Mouse (Mus musculus): ENCODE measurements around the gene Coq5. TPM values are rescaled to one million over a fixed set of nuclear protein-coding genes. Genes with fewer than 3 reads are reported as not detected.
A peak's percentile ranks its signal among the peaks of the same experiment; 100 is the strongest.

Gene Coq5
- total RNA-seq (2021): 100 to 1,000 TPM; 113 to 117 TPM

DNA sequence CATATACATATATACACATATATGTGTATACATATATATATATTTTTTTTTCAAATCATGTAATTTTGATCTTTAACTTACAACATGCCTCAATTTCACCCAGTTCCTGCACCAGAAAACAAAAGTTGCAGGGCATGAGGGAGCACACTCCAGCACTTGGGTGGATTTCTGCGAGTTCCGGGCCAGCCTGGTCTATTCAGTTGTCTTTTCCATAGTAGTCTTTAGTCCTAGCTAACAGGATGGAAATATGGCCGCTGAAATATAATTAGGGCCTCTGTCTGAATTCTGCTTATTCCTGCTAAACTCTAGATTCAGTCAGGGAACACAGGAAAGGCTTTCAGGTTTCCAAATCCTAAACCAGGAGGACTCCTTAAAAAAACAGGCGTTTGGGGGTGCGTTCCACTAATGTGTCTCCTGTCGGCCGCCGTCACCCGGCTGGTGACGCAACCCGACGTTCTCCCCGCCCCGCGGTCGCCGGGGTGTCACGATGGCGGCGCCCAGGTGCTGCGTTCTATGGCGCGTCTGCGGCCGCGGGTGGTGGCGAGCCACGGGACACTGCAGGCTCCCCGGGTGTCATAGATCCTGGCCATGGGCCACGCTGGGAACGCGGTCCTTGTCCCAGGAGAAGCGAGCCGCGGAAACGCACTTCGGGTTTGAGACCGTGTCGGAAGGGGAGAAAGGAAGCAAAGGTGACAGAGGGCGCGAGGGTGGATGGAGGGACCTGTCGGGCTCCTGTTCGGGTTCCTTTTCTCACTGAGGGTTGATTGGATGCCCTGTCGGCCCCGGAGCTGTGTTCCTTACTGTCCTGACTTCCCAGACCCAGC lies at the start of gene Coq5:
Coq5 (plus strand) TSS at position 441 of the 824 bp plus-strand sequence.
- peak; percentile 90 for DNase-seq

DNA sequence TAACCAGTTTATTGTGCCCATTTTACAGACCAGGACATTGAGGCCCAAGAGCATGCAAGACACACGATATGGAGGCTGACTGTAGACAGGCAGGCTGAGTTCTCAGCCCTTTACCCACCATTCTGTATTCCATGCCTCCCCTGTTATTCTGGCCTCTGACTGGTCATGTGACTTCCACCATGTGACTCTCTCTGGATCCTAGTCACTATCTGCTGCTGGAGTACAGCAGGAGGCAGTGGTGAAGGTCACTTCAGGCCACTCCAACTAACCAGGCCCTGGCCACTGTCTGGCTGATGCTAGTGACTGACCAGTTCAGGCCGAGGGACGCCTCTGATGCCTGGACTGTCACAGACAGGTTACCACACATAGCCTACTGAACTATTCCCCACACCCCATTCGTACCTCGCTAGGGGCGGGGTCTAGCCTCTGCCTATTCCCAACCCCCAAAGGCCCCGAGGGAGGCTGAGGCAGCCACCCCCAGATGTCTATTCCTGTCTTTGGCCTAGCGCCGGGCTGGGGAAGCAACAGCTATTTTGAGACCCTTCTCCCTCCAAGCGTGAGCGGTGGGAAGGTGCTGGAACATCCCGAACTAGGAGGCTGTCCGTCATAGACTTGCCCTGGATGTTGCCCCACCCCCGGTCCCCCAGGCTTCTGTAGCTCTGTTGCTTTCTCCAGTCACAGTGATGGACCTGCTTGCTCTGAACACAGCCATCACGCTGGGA lies 48.5 kb upstream of the Coq5 start:
- DNase-seq: peak; percentile 43

DNA sequence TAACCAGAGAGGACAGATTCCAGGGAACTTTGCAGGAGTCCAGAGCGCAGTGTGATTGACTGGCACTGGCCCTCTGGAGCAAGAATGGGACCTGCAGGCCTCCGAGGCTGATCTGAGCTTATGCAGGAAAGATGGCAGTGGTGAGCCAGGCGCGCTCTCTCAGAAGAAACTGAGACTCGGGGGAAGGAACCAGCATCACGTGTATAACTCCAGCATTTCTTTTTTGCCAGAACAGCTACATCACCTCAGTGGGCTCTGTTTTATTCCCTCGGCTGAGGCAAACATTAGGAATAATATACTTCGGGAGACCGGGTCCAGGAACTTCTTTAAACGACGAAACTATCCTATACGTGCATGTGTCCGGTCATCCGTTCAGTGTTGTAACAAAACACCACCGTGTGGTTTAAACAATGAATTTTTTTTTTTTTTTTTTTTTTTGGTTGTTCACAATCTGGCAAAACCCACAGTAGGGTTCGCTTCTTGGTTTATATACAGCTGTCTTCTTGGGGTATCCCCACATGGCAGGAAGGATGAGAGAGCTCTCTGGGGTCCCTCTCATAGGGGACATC lies 47.8 kb upstream of the Coq5 start:
- DNase-seq: no peak

DNA sequence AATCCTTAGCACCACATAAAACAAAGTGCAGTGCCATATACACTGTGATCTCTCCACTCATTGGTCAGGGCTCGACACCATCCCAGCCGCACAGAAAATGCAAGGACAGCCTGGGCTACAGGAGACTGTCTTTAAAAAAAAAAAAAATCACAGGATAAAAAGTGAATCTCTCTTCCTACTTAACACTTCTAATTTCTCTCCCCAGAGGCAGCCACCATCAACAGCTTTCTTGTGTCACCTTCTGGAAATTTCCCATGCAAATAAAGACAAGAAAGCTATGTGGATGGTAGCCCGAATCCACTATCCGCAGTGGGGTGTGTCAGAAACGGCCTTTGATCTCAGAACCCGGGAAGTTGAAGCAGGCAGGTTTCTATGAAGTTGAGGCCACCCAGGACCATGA lies 47.0 kb upstream of the Coq5 start:
- DNase-seq: no peak

DNA sequence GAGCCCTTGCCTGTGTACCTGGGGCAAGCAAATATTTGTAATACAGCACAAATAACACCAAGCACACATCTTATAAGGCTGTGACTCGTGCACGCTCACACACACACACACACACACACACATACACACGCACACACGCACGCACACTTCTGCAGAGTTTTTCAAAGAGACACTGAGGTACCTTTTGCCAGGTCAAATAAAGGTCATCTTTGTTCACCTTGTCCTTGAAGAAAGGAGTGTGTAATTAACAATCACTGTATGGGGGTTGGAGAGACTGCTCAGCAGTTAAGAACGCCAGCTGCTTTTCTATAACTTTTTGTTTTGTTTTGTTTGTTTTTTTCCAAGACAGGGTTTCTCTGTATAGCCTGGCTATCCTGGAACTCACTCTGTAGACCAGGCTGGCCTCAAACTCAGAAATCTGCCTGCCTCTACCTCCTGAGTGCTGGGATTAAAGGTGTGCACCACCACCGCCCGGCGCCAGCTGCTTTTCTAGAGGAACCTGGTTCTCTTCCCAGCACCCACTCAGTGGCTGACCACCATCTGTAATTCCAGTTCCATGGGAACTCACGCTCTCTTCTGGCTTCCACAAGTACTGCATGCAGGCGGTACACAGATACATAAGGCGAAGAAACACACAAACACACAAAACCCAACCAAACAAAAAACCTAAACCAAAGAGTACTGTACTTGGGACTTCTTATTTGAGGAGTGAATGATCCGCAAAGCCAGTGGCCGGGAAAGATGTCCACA lies 46.3 kb upstream of the Coq5 start:
- DNase-seq: no peak

DNA sequence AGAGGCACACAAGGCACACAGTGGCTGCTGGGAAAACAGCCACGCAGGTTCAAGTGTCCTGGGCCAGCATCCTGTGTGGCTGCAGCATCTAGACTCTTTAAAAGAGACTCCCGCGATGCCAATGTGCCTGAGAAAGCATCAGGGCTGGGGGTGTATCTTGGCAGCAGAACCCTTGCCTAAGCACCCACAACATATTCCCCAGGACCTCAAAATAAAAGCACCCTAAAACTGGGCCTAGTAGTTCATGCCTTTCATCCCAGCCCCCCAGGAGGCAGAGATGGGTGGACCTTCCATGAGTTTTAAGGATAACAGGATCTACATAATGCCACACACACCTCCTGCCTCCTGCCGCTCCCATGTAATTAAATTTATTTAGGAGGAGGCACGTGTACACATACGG lies 44.9 kb upstream of the Coq5 start:
- DNase-seq: no peak

DNA sequence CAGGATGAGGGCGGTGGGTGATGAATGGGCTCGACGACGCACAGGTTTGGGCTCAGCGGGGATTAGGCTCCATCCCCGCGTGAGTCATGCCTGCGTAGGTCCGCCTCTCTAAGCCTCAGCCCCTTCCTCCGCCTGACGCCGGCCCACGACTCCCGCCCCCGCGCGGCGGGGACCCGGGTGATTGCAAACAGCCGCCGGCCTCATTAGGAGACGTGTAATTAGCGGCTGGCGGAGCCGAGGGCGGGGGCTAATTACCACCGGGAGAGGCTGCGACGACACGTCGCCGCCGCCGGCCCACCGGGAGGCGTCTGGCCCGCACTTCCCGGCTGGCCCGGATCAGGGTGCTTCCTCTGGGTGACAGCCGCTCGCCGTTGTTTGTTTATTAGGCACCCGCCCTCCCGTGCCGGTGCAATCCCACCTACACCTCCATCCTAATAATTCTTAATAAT lies 44.1 kb upstream of the Coq5 start:
- peak; percentile 70 for DNase-seq

DNA sequence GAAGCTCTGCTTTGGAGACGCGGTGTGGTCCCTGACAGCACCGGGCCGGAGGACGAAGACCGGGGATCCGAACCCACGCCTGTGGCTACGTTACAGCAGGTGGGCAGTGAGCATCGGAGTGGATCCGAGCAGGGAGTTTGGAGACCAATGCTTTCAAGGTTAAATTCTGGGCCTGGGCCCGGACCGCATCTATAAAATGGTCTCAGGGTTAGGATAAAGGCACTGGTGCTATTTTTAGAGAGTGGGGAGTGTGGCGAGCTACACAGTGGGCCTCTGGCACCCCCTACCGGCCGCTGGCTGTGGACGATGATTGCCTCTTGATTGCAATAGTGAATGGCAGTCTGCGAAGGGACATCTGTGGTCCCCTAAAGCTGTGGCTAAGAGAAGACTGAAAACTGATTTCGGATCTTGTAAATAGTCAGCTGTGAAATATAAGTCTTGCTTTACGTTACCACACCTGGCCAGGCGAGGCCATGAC lies 43.6 kb upstream of the Coq5 start, which contains the start of gene Pop5:
Pop5 (plus strand) TSS at position 51 of the 478 bp plus-strand sequence.
- DNase-seq: peak; percentile 95

DNA sequence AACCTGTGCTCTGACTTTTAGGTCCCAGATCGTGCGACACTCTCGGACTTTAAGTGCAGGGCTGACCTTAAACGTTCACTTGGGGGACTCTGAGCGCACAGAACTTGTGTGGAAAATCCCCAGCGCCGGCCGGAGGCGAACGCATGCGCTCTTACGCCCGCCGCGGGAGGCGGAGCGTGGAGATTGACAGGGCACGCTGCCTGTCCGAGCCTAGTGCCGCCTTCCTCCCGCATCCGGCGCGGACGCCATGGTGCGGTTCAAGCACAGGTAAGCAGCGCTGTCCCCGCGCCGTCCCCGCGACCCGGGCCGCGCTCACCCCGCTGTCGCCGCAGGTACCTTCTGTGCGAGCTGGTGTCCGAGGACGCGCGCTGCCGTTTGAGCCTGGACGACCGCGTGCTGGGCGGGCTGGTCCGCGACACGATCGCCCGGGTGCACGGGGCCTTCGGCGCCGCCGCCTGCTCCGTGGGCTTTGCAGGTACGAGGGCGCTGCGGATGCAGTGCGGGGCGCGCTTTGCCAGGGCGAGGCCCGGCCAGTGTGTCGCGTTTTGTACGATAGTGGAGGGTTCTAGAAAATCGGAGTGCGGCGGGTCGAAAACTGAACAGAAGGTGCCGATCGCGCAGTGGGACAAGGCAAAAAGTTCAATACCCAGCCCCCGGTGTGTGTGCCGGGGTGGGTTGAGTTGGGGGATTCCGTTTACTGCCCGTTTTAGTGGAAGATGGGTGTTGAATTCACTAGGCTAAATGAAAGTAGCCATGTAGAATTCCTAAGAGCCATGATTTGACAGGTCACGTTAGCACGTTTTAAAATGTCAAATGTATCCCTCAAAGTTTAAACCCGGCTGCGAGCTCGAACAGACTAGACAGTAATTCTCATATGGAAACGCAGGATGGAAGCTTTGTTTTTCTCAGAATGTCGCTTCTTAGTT lies 41.4 kb upstream of the Coq5 start:
- peak; percentile 95 for DNase-seq

DNA sequence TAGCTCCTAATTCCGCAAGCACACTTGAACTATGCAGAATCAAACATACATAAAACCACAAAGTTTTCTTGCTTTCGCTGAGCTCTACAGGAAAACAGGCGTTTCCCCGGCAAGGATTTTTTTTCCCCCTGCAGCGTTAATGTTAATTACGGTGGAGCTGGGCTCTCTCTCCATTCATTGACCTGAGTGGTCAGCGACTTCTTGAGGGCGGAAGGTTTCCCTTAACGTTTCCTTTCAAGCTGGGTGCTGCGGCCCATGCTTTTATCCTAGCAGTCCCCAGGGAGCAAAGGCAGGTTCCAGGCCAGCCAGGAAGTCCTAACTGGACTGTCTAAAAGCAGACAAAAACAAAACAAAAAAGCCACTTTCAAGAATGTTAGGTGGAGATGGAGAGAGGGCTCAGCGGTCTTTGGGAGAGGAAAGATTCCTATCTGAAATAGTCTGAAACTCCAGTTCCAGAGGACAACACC lies 40.7 kb upstream of the Coq5 start:
- DNase-seq: peak; percentile 21

DNA sequence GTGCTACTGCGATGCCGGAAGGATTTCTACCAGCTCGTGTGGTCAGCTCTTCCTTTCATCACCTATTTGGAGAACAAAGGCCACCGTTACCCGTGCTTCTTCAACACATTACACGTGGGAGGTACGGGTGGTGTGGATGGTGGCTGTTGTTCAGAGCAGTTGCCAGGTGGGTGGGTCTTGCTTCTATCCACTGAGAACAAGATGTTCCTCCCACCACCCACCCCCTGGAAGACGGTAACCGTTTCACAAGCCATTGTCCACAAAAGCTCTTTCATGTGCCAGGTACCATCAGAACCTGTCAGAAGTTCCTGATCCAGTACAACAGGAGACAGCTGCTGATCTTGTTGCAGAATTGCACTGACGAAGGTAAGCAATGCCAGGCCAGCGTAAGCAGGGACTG lies 39.3 kb upstream of the Coq5 start:
- DNase-seq: no peak

DNA sequence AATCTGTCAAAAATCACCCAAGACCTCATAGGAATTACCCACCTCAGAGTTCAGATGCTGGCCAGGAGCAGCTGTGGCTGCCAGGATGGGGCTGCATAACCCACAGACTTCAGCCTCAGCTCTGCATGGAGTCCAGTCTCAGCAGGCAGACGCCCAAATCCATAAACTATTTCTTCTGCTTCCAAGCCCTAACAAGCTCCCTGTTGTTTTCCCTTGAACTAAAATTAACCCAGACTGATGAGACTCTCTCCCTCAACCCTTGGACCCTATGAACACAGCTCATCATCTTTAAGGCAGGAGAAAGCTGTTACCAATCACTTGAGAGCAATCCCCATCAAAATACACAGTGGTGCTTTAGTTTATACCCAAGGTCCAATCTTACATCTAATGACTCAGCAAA lies 24.0 kb upstream of the Coq5 start:
- no peak for DNase-seq

DNA sequence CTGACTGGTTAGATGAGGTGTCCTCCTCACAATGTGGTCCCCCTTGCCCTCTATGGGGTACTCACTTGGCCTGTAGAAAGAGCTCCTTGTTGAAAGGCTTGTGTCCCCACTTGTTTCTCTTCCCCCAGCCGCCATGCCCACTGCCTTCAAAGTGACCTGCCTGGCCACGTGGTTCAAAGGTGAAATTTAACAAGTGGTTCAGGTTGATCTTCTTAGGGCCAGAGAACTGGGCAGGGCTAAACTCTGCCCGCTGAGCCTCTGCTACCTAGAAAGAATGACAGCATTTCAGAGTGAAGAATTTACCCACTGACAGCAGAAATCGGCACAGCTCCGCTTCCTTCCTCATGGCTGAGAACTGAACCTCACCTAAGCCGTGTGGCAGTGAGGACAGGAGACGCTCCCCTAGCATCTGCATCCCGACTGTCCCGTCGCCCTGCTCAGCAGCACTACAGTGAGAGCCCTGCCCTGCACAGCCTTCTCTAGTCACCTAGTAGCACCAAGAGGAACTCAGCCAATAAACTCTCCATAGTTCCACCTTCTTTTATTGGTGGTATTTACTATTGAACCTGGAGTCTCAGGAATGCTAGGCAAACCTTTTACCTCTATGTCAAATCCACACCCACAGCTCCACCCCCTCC lies 22.4 kb upstream of the Coq5 start:
- DNase-seq: no peak

DNA sequence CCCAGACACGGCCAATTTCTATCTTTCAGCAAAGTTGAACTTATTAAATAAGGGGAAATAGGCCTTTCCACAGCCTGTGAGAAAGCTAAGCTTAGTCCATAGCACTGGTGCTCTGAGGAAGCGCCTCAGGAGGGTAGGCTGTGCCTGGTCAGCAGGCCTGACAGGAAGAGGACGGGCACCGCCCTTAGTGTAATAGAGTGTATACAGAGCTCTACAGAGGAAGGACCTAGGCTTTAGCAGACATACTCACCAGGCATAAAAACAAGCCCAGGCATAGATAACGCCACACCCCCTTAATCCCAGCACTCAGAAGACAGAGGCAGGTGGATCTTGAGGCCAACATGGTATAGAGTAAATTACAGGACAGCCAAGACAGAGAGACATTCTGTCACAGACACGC lies 19.1 kb upstream of the Coq5 start:
- no peak for DNase-seq

DNA sequence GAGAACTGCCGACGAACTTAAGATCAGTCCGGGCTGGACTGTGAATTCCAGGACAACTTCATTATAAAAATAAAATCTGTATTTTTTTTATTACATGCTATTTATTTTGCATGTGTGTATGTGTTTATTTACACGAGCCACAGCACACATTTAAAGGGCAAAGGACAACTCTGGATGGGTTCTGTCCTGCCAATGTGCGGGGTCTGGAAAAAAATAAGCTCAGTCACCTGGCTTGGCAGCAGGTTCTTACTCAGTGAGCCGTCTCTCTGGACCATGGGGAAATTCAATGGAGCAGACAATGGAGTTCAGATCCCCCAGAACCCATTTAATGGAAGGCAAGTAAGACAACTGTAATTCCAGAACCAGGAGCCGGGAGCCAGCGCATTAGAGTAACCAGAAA lies 18.3 kb upstream of the Coq5 start:
- no peak for DNase-seq

DNA sequence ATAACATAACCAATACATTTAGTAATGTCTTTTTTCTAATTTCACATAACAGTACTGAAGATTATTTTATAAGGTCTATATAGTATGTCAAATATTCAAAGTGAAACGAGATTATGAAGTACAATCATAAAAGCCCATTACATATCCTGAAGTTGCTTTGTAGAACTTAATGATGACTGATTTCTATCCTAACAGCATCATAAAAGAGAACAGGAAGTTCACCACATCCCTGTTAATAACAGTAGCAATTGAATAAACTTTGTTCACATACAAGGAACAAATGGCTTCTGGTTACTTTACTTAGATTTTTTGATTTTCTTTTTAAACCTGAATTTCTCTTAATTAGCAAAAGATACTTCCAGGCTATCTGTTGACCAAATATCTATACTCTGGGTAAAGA lies 17.6 kb upstream of the Coq5 start:
- DNase-seq: no peak

DNA sequence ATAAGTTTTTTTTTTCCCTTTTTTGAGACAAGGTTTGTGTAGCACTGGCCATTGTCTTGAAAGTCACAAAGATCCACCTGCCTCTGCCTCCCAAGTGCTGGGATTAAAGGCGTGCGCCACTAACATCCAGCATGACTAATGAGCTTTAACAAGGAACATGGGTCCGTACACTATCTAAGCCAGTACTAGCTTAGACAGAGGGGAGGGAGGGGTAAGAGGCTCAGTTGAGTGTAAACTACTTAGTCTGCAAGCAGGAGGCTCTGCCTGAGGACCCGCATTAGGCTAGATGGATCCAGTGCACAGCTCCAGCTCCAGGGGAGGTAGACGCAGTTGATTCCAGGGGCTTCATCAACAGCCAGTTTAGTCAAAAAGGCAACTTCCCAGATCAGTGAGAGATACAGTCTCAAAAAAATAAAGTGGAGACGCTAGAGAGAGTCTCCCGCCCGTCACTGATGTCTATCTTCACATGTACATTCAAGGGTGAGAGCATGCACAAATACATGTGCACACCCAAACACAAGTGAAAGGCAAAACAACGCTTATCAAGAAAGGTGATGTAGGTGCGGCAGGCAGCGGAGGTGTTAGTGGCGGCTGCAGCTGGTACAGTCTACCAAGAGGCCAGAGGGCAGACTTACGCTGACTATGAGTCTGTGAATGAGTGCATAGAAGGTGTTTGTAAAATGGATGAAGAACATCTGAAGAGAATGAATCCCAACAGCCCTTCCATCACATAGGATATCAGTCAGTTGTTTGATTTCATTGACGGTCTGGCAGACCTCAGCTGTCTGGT lies 16.8 kb upstream of the Coq5 start:
- DNase-seq: no peak

DNA sequence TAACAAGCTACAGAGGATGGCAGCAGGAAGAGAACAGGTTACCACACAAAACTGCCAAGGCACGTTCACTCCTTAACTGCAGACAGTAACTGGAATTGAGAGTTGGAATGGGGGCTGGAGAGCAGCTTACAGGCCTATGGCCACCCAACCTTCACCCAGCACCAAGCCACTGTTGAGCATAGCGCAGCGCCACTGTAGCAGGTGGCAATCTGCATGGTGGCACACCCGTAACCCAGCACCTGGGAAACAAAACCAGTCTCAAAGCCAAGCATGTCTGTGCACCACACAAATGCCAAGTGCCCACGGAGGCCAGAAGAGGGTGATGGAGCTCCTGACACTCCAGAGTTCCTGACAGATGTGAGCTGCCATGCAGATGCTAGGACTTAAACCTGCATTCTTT lies 13.1 kb upstream of the Coq5 start:
- no peak for DNase-seq

DNA sequence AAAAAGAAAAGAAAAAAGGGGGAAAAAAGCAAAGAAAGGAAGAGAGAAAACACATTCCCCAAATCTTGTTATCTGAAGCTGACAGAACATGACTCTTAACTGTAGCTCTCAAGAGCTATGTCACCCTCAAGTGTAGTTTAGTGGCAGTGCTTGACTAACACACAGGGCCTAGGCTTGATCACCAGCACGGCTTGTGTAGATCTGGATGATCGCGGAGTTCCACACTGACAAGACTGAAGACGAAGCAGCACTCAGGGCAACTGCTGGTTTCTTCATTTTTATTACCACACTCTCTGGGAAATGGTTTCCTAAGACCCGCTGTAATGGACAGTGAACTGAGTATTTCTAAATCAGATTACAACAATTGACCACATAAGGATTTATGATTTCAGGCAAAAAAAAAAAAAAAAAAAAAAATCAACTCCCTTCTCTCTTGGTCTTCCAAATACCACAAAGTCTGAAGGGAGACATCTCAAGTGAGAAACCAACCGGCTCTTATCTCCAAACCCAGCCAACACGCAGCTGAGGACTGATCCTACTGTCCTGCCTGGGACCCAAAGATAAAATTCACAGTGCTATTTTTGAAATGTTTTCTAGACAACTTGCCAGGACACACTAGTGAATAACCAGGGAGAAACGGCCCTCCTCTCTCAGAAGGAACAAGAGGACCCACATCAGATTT lies 12.5 kb upstream of the Coq5 start:
- DNase-seq: no peak
